Mouse (Mus musculus) 3T3-L1 (cell line): ENCODE data around the gene Cnn3.

Experiments used
- DNase-seq: peaks from one replicate; pipeline ENCODE4 v3.0.0-alpha.2; 2015; ENCODE audit warnings: low read depth, low spot score

Cnn3 gene

GRCm38 (mm10) chr3:121418251-121418601 is 8.1 kb upstream of the Cnn3 start:
- DNase-seq, result no peak

GRCm38 (mm10) chr3:121418850-121419435 is 7.4 kb upstream of the Cnn3 start:
- no peak for DNase-seq

- no peak for DNase-seq
These were observed 3.9 kb upstream of the Cnn3 start for GRCm38 (mm10) chr3:121422405-121422804.

GRCm38 (mm10) chr3:121426621-121427519 is 573 bp downstream of the Cnn3 start:
- peak; percentile 83 for DNase-seq

- peak; percentile 90 for DNase-seq
These were observed 1.2 kb downstream of the Cnn3 start for GRCm38 (mm10) chr3:121427520-121427908.

- DNase-seq, result peak; percentile 54
These were observed 1.9 kb downstream of the Cnn3 start for GRCm38 (mm10) chr3:121428230-121428629.

- no peak for DNase-seq
These were observed 2.5 kb downstream of the Cnn3 start for GRCm38 (mm10) chr3:121428696-121429259.

- no peak for DNase-seq
These were observed 3.2 kb downstream of the Cnn3 start for GRCm38 (mm10) chr3:121429469-121429868.

GRCm38 (mm10) chr3:121430289-121430936 is 4.1 kb downstream of the Cnn3 start:
- DNase-seq, result no peak

- no peak for DNase-seq
These were observed 7.1 kb downstream of the Cnn3 start for GRCm38 (mm10) chr3:121433359-121433758.

GRCm38 (mm10) chr3:121433968-121434533 is 7.8 kb downstream of the Cnn3 start:
- peak; percentile 85 for DNase-seq

- no peak for DNase-seq
These were observed 9.0 kb downstream of the Cnn3 start for GRCm38 (mm10) chr3:121435296-121435695.

- DNase-seq, result no peak
These were observed 10.8 kb downstream of the Cnn3 start for GRCm38 (mm10) chr3:121437070-121437469.

GRCm38 (mm10) chr3:121437996-121438395 is 11.7 kb downstream of the Cnn3 start:
- DNase-seq, result no peak

- no peak for DNase-seq
These were observed 13.4 kb downstream of the Cnn3 start for GRCm38 (mm10) chr3:121439623-121440161.

GRCm38 (mm10) chr3:121441504-121441903 is 15.2 kb downstream of the Cnn3 start:
- DNase-seq, result no peak

- DNase-seq, result no peak
These were observed 16.0 kb downstream of the Cnn3 start for GRCm38 (mm10) chr3:121442288-121442687.

- DNase-seq, result no peak
These were observed 17.6 kb downstream of the Cnn3 start for GRCm38 (mm10) chr3:121443861-121444271.

- no peak for DNase-seq
These were observed 18.1 kb downstream of the Cnn3 start for GRCm38 (mm10) chr3:121444414-121444813.

GRCm38 (mm10) chr3:121446454-121446853 is 20.2 kb downstream of the Cnn3 start:
- DNase-seq, result no peak

GRCm38 (mm10) chr3:121448029-121448468 is 21.8 kb downstream of the Cnn3 start:
- DNase-seq, result no peak

GRCm38 (mm10) chr3:121448606-121449005 is 22.3 kb downstream of the Cnn3 start:
- no peak for DNase-seq
